Mouse (Mus musculus): ENCODE measurements around the gene Slc25a35. TPM values are rescaled to one million over a fixed set of nuclear protein-coding genes. Genes with fewer than 3 reads are reported as not detected.
"Not testable (repeated sequence)": the region's sequence is repeated elsewhere in the genome, so short reads cannot be mapped to it uniquely, and the experiment has no call there.

The Slc25a35 gene
- polyA plus RNA-seq, 1 experiment from 2014 or later: 4.0 TPM

DNA sequence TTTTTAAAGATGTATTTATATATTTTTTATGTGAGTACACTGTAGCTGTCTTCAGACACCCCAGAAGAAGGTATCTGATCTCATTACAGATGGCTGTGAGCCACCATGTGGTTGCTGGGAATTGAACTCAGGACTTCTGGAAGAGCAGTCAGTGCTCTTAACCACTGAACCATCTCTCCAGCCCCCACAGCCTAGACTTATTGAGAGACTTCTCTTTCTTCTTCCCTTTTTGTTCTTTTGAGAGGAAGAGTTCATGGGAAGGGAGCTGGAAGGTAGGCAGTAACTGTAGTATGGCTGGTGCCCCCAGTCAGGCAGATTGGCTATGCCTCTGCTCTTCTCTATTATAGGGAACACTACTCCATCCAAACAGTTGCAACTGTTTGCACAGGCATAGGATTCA, 38.6 kb downstream of the Slc25a35 start:
- not testable (repeated sequence) for DNase-seq (ENCODE audit: low spot score)

DNA sequence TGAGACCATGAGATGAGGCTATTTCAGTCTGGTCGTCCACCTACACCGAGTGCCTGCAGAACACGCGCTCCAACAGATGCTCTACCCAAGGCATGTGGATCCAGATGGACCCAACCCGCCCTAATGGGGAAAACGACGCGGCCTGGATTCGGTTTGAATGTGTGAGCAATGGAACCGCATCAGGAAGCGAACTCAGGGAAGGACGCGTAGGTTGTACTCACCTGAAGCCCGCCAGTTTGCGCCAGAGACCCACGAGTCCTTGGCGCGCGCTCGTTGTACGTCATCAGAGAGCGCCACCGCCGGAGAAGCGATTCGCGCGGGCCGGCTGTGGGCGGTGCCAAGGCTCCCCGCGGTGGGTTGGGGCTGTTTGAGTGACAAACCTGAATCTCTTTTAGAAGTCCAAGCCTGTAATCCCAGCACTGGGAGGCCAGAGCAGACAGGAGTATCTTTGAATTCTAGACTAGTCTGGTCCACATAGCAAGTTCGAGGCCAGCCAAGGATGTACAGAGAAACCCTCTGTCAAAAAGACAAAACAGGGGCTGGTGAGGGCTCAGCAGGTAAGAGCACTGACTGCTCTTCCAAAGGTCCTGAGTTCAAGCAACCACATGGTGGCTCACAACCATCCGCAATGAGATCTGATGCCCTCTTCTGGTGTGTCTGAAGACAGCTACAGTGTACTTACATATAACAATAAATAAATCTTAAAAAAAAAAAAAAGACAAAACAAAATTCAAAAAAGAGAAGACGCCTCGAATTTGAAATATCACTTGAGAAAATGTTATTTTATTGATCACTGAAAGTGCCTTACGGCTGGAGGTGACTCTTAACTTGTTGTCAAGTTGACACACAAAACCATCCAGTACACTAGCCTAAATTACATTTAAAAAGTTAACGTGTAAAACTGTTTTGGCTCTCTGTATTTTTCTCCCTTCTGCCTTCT, 40.5 kb downstream of the Slc25a35 start, which contains the start of gene Pfas:
Pfas (minus strand) TSS at position 279 of the 940 bp plus-strand sequence.
- DNase-seq (ENCODE audit: low spot score): peak; percentile 93

DNA sequence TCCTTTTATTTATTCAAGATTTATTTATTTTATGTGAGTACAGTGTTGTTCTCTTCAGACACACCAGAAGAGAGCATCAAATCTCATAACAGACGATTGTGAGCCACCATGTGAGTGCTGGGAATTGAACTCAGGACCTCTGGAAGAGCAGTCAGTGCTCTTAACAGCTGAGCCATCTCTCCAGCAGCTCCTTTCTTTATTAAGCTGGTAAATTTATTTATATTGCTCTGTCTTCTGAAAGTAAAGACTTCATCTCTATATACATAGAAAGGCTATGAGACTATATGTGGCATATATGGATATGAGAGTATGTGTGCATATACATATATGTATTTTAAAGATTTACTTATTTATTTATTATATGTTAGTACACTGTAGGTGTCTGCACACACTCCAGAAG, 41.6 kb downstream of the Slc25a35 start:
- DNase-seq (ENCODE audit: low spot score): no peak

DNA sequence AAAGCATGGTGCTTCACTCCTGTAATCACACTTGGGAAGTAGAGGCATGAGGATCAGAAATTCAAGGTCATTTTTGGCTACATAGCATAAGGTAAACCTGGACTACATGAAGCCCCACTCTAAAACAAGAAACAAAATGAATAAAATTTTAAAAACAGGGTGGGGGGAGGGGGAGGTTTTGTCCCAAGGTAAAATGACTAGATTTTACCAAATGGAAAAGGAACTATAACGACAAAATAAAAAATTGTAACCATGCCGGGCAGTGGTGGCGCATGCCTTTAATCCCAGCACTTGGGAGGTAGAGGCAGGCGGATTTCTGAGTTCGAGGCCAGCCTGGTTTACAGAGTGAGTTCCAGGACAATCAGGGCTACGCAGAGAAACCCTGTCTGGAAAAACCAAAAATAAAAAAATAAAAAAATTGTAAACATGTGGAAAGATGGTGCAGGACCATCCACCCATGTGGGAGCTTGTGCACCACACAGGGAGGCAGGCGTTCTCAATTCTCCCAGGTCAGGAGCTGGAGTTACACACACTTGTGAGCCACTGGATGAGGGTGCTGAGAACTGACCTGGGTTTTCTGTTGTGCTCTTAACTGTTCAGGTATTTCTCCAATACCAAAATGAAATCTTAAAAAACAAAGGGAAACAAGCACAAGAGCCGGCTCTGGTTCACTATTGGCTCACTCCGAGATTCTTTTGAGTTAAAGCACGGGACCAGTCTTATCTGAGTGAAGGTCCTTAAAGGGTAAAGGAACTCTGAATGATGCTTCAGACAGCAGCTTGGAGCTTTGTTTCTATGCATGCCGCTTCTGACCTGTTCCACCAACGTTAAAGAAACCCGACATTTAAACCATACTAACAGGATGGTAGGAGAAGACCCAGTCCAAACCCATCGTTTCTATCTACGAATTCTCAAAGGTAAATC, 42.7 kb downstream of the Slc25a35 start:
- no peak for DNase-seq (ENCODE audit: low spot score)

DNA sequence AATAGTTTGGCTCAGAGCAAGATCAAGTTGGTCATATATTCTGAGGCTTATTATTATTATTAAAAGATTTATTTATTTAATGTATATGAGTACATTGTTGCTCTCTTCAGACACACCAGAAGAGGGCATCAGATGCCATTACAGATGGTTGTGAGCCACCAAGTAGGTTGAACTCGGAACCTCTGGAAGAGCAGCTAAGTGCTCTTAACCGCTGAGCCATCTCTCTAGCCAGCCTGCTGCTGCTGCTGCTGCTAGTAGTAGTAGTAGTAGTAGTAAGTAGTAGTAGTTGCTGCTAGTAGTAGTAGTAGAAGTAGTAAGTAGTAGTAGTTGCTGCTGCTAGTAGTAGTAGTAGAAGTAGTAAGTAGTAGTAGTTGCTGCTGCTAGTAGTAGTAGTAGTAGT, 43.5 kb downstream of the Slc25a35 start:
- DNase-seq (ENCODE audit: low spot score): not testable (repeated sequence)

DNA sequence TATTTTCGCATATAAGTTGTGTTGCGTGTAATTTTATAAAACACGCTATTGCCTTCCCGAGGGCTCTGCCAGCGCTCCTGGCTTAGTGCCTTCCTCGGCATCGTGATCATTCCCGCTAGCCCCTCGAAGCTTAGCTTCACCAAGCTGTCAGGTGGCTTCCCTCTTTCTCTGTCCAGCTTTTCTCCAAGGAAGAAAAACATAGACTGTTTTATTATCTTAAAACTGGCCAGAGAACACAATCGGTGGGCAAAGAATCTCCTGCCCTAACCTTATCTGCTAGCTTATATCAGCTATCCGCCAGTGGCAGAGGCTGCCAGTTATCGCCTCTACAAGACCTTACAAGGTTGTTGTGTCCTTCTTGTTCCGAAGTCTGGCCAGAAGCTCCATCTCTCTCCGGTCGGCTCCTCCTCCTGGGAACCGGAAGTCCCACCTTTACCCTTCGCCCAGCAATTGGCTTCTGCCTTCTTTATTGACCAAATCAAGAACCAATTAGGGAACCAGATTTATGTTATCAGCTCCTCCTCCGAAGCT, 44.2 kb downstream of the Slc25a35 start:
- DNase-seq (ENCODE audit: low spot score): peak; percentile 87

DNA sequence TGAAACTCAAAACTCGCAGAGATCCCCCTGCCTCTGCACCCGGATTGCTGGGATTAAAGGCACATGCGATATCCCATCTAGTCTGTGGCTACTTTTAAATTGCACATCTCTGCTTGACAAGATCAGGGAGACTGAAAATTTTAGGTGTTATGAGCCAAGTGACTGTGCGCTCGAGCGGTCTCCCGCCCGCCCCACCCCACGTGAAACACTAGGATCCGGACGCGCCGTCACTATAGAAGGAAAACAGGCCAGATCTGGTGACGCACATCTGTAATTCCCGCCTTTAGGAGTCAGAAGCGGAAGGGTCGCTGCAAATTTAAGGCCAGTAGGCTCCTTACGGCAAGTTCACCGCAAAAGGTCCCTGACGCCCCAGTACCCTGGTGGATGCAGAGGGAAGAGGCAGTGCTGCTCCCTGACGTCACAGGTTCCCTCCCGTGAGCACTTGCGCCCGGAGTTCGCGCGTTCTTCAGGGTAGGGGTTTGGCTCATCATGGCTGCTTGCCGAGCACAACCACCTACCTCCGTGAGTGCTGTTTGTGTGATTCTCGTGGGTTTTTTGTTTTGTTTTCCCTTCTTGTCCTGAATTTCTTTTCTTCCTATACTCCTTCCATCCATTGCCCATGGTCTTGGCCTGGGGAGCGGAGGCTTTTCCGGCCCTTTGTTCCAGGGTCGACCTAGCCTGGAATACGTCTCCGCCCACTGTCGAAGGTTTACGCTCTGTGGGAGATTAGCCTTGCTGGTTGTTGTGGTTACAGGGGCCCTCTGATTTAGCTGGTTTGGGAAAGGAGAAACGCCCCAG, 47.9 kb downstream of the Slc25a35 start, which contains the start of gene Ctc1:
Ctc1 (plus strand) TSS at position 268 of the 798 bp plus-strand sequence.
- peak; percentile 93 for DNase-seq (ENCODE audit: low spot score)

DNA sequence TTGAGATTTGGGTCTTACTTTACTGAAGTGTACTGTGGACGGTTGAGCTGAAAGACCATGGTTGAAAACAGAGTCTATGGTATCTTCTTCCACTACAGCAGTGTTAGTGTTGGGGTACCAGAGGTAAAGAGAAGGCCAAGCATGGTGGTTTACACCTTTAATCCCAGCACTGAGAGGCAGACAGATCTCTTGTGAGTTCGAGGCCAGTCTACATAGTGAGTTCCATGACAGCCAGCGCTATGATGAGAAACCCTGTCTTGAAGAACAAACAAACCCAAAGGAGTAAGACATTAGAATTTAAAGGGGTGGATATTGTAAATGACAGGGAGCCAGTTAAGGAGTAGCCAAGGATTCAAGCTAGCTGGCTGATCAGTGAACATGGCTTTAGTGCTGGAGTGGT, 48.8 kb downstream of the Slc25a35 start:
- DNase-seq (ENCODE audit: low spot score): no peak

DNA sequence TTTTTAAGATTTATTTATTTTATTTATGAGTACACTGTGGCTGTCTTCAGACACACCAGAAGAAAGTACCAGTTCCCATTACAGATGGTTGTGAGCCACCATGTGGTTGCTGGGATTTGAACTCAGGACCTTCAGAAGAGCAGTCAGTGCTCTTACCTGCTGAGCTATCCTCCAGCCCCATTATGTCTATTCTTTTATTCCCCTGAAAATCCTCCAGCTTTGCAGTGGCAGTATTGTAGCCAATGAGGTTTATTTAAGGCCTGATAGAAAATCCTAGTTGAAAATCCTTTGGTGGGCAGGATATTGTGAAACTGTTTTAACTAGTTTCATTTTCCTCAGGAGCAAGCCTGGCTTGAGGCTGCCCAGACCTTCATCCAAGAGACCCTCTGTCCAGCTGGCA, 52.8 kb downstream of the Slc25a35 start:
- DNase-seq (ENCODE audit: low spot score): no peak

Small RNAs within 50 kb of the gene (microRNA-seq; reads per million reads assigned to microRNA genes)
- 2.5 reads per million for gene Mir3062 (ENCODE audit: borderline number of aligned reads)

Other genes starting within 250 kb of the Slc25a35 start
- gene Ndel1, start 96.3 kb upstream of the Slc25a35 start, polyA plus RNA-seq (2015; fragmentation: Nextera tagmentation; extraction: Ambion mirVana): 57.1 and 60.3 TPM in 2 replicates
- gene Rnf222, start 79.6 kb upstream of the Slc25a35 start, polyA plus RNA-seq (2015; fragmentation: Nextera tagmentation; extraction: Ambion mirVana): 0.05 TPM in 1 of 2 replicates, not detected in the other
- 1,221 and 1,303 TPM in 2 replicates for gene Rpl26, start 66.5 kb upstream of the Slc25a35 start, polyA plus RNA-seq (2015; fragmentation: Nextera tagmentation; extraction: Ambion mirVana)
- gene Odf4, start 41.0 kb upstream of the Slc25a35 start, polyA plus RNA-seq (2015; fragmentation: Nextera tagmentation; extraction: Ambion mirVana): not detected in 2 replicates
- gene Arhgef15, start 10.7 kb upstream of the Slc25a35 start, polyA plus RNA-seq (2015; fragmentation: Nextera tagmentation; extraction: Ambion mirVana): 1.0 and 1.1 TPM in 2 replicates
- gene Rangrf, start 7.1 kb downstream of the Slc25a35 start, polyA plus RNA-seq (2015; fragmentation: Nextera tagmentation; extraction: Ambion mirVana): 38.6 and 44.6 TPM in 2 replicates
- gene Pfas, start 40.3 kb downstream of the Slc25a35 start, polyA plus RNA-seq (2015; fragmentation: Nextera tagmentation; extraction: Ambion mirVana): 26.9 and 29.7 TPM in 2 replicates
- 20.7 and 20.8 TPM in 2 replicates for gene Ctc1, start 47.8 kb downstream of the Slc25a35 start, polyA plus RNA-seq (2015; fragmentation: Nextera tagmentation; extraction: Ambion mirVana)
- 134 and 154 TPM in 2 replicates for gene Aurkb, start 77.5 kb downstream of the Slc25a35 start, polyA plus RNA-seq (2015; fragmentation: Nextera tagmentation; extraction: Ambion mirVana)
- 9.8 and 12.4 TPM in 2 replicates for gene Borcs6, start 91.6 kb downstream of the Slc25a35 start, polyA plus RNA-seq (2015; fragmentation: Nextera tagmentation; extraction: Ambion mirVana)
- gene Tmem107, start 102.7 kb downstream of the Slc25a35 start, polyA plus RNA-seq (2015; fragmentation: Nextera tagmentation; extraction: Ambion mirVana): 29.8 and 33.2 TPM in 2 replicates
- gene Vamp2, start 120.4 kb downstream of the Slc25a35 start, polyA plus RNA-seq (2015; fragmentation: Nextera tagmentation; extraction: Ambion mirVana): 35.9 and 38.5 TPM in 2 replicates
- 3.5 and 4.7 TPM in 2 replicates for gene Per1, start 127.1 kb downstream of the Slc25a35 start, polyA plus RNA-seq (2015; fragmentation: Nextera tagmentation; extraction: Ambion mirVana)
- gene Hes7, start 152.3 kb downstream of the Slc25a35 start, polyA plus RNA-seq (2015; fragmentation: Nextera tagmentation; extraction: Ambion mirVana): 0.39 and 0.71 TPM in 2 replicates
- 0.49 and 0.64 TPM in 2 replicates for gene 9130213A22Rik, start 154.5 kb downstream of the Slc25a35 start, polyA plus RNA-seq (2015; fragmentation: Nextera tagmentation; extraction: Ambion mirVana)
- 0.62 and 0.73 TPM in 2 replicates for gene Aloxe3, start 157.8 kb downstream of the Slc25a35 start, polyA plus RNA-seq (2015; fragmentation: Nextera tagmentation; extraction: Ambion mirVana)
- 0.44 and 0.49 TPM in 2 replicates for gene Alox12b, start 188.9 kb downstream of the Slc25a35 start, polyA plus RNA-seq (2015; fragmentation: Nextera tagmentation; extraction: Ambion mirVana)
- gene Alox8, start 229.7 kb downstream of the Slc25a35 start, polyA plus RNA-seq (2015; fragmentation: Nextera tagmentation; extraction: Ambion mirVana): 0.14 and 0.17 TPM in 2 replicates

Data from thymus, postnatal 0 days (tissue).